Mouse (Mus musculus): ENCODE results near the gene Pak1ip1.
A peak's percentile ranks its signal among the peaks of the same experiment; 100 is the strongest.

The Pak1ip1 gene

GRCm38 (mm10) chr13:41006244-41006643 lies 5.4 kb downstream of the Pak1ip1 start:
- DNase-seq (ENCODE audit: low spot score in 2 of 2), result no peak

GRCm38 (mm10) chr13:41008271-41008670 lies 7.4 kb downstream of the Pak1ip1 start:
- no peak for DNase-seq (ENCODE audit: low spot score in 2 of 2)

- no peak for DNase-seq (ENCODE audit: low spot score in 2 of 2)
Measured at GRCm38 (mm10) chr13:41008946-41009345, 8.1 kb downstream of the Pak1ip1 start.

GRCm38 (mm10) chr13:41015829-41016634 lies 15.2 kb downstream of the Pak1ip1 start, which contains the start of gene Tmem14c:
TSS of gene Tmem14c (plus strand) at chr13:41016292.
- peak; percentile 91 to 95 for DNase-seq (ENCODE audit: low spot score in 2 of 2)

- no peak for DNase-seq (ENCODE audit: low spot score in 2 of 2)
Measured at GRCm38 (mm10) chr13:41016797-41017405, 16.1 kb downstream of the Pak1ip1 start.

GRCm38 (mm10) chr13:41017832-41018231 lies 17.0 kb downstream of the Pak1ip1 start:
- DNase-seq (ENCODE audit: low spot score in 2 of 2), result no peak

- no peak for DNase-seq (ENCODE audit: low spot score in 2 of 2)
Measured at GRCm38 (mm10) chr13:41018236-41018635, 17.4 kb downstream of the Pak1ip1 start.

GRCm38 (mm10) chr13:41018756-41019591 lies 18.2 kb downstream of the Pak1ip1 start:
- no peak for DNase-seq (ENCODE audit: low spot score in 2 of 2)

GRCm38 (mm10) chr13:41020494-41020893 lies 19.7 kb downstream of the Pak1ip1 start:
- DNase-seq (ENCODE audit: low spot score in 2 of 2), result no peak

GRCm38 (mm10) chr13:41021607-41022006 lies 20.8 kb downstream of the Pak1ip1 start:
- DNase-seq (ENCODE audit: low spot score in 2 of 2), result no peak

GRCm38 (mm10) chr13:41022099-41022498 lies 21.3 kb downstream of the Pak1ip1 start:
- no peak for DNase-seq (ENCODE audit: low spot score in 2 of 2)

GRCm38 (mm10) chr13:41030098-41030497 lies 29.3 kb downstream of the Pak1ip1 start:
- no peak for DNase-seq (ENCODE audit: low spot score in 2 of 2)

GRCm38 (mm10) chr13:41042511-41042910 lies 41.7 kb downstream of the Pak1ip1 start:
- no peak for DNase-seq (ENCODE audit: low spot score in 2 of 2)

- DNase-seq (ENCODE audit: low spot score in 2 of 2), result no peak
Measured at GRCm38 (mm10) chr13:41045901-41046300, 45.1 kb downstream of the Pak1ip1 start.

- DNase-seq (ENCODE audit: low spot score in 2 of 2), result no peak
Measured at GRCm38 (mm10) chr13:41047280-41047679, 46.5 kb downstream of the Pak1ip1 start.

- no peak for DNase-seq (ENCODE audit: low spot score in 2 of 2)
Measured at GRCm38 (mm10) chr13:41051965-41052364, 51.1 kb downstream of the Pak1ip1 start.
